Mouse (Mus musculus) layer of hippocampus, adult 2 months (tissue): ENCODE measurements at regions not wholly inside any gene's neighbourhood (a gene's known extent, or its start where the extent isn't known, plus 50 kb on each side); places are given as distances from the start of the nearest gene placed in this dataset.
A peak's percentile ranks its signal among the peaks of the same experiment; 100 is the strongest.

Experiments used
- DNase-seq, 2 experiments: peaks; one replicate each; pipeline ENCODE4 v3.0.0; 2022; ENCODE audit warnings: low spot score in 2 of 2
- H3K27ac ChIP-seq: fragments of 200-600 bp; 2 replicates; pipeline ENCODE4 v1.8.1; 2022
- H3K4me3 ChIP-seq: fragments of 200-600 bp; 2 replicates; pipeline ENCODE4 v1.8.1; 2022; ENCODE audit warnings: mild to moderate bottlenecking
- CTCF ChIP-seq: fragments of 200-600 bp; conservative IDR thresholded peaks from 2 replicates; pipeline ENCODE4 v1.8.1; 2022; ENCODE audit warnings: antibody characterized with exemption, mild to moderate bottlenecking, moderate library complexity

DNA sequence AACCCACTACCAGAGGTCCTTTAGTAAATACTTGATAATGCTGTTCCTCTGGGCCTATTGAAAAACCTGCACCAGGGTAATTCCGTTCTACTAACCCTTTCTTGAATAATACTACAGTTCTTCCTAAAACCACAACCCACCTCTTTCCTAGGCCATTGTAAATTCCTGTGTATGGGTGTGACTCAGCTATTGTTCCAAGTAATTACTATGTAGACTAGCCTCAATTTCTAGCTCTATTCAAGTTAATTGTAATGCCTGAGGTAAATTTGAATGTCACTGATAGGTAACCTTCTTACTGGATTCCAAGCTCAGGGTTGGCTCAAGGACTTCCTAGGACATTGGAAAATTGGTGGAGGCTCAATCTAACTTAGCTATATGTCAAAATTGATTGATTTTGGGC lies 185.1 kb upstream of the Slc5a7 start:
- no peak for DNase-seq
- Histone ChIP-seq H3K27ac (no peak overlapping the region), H3K4me3 (no peak overlapping the region)
- no peak for TF ChIP-seq CTCF

DNA sequence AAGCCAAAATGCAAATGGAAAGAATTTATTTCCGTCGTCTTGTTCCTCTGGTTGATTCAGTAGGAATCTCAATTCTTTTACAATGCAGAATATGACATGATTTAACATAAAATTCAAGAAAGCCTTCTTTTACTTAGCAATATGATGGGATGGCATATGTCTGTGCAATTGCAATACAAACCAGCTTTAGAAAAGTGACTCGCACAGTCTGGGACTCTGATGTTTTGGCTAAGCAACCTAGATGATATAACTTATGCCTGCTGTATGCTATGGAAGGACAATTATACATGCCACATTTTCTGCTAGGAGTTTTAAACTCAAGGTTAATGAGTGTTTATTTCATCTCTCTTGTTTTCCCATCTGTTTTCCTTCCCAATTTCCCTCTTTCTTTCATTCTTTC lies 141.1 kb upstream of the Slc5a7 start:
- no peak for TF ChIP-seq CTCF
- no peak for DNase-seq
- Histone ChIP-seq H3K4me3 (no peak overlapping the region), H3K27ac (no peak overlapping the region)

DNA sequence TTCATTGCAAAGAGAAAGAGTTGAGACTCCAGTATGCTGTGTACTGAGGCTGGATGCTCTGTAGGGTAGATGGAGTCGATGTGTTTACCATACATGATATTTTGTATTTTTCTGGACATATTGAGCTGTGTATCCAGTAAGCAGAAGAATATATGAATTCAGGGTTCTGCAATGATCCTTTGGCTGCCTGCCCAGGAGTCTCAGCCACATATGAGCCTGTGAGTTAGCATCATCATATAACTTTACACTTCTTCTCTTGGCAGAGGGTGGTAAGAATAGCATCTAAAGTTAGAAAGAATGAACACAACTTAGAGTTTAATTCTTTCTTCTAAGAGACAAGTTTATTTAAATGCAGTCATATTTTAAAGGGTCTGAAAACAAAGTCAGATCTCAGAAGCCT lies 139.6 kb upstream of the Slc5a7 start:
- no peak overlapping the region for H3K4me3 ChIP-seq
- no peak for TF ChIP-seq CTCF
- no peak overlapping the region for H3K27ac ChIP-seq
- DNase-seq = no peak

DNA sequence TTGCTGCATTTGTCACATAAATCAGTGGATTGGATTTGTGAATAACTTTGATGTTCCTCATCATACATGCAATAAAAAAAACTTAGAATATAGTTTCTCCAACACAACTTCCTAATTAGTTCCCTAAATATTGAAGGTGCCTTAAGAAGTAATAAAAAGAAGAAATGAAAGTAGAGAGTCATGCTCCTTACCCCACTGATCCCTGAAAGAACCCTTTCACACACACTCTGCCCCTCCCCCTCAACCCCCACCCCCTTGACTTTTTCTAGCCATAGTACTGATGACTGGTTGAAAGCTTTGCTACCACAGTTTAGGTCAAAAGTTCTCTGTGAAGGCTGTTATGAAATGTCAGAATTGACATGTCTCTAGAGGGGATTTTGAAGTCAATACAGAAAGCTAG lies 131.1 kb upstream of the Slc5a7 start:
- no peak for TF ChIP-seq CTCF
- Histone ChIP-seq H3K4me3 (no peak overlapping the region), H3K27ac (no peak overlapping the region)
- DNase-seq = no peak

DNA sequence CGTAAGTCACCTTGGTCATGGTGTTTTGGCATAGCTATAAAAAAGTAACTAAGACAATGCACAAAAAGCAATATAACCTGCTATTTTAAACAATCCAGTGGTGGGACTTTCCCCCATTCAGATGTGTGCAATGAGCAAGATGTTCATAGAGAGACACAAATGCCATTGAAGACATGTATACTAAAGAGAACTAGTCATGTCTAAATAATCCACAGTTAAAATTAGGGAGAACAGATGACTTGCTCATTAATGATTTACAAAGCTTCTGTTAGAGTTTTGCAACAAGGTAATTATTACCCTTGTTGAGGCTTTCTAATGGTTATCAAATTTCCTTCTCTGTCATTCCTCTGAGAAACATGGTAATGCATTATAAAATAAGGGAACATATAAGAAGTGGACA lies 115.4 kb upstream of the Slc5a7 start:
- no peak for DNase-seq
- Histone ChIP-seq H3K27ac (no peak overlapping the region), H3K4me3 (no peak overlapping the region)
- no peak for TF ChIP-seq CTCF

DNA sequence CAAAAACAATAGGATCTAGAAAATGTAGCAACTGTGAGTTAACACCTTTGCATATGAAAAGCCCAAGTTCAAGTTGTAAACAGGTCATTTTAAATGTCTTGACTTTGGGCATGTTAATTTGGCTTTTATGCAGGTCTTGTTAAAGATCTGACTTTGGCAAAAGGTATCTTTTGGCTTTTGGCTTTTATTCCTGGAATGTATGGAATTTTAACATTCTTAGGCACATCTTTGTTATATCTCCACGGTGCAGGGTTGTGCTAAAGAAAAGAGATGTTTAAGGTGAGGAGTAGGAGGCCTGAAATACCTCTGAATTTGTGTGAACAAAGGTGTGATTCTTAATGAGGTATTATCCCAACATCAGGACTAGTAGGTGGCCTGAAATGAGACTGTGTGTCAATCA lies 97.6 kb upstream of the Slc5a7 start:
- H3K4me3 ChIP-seq = no peak overlapping the region
- DNase-seq = no peak
- H3K27ac ChIP-seq = no peak overlapping the region
- TF ChIP-seq CTCF = no peak

DNA sequence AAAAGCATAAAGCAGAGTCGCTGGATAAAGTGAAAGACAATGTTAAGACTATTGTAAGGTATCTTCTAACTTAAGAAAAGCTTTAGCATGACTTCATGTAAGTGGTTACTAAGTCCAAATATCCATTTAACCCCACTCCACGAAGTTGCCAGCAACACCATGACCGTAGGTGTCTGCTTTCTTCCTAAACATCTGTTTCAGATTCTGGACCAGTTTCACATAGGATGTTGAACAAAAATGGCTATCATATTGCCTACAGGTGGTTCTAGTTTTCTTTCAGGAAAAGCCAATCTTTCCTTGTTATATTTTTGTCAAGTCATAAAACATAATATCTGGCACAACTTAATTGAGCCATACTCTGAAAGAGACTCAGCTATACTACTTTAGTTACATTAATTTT lies 78.7 kb upstream of the Slc5a7 start:
- H3K27ac ChIP-seq = no peak overlapping the region
- no peak overlapping the region for H3K4me3 ChIP-seq
- no peak for DNase-seq
- no peak for TF ChIP-seq CTCF

DNA sequence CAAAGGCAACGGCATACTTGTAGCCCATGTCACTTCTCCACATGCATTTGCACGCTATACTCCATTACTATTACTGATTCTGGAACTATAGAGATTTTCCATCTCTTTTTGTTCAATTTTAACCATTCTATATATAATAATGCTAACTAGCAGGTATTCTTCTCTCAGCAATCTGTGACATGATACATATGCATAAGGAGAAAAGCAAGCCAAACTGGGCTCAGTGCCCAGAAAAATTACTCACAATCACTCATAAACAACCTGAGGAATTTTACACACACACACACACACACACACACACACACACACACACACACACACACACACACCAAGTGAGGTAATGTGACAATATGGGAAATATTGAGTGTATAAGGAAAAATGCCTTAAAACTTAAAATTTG lies 69.8 kb upstream of the Slc5a7 start:
- Histone ChIP-seq H3K4me3 (no peak overlapping the region), H3K27ac (no peak overlapping the region)
- peak in 1 of 2 experiments; percentile 12 for DNase-seq
- no peak for TF ChIP-seq CTCF

DNA sequence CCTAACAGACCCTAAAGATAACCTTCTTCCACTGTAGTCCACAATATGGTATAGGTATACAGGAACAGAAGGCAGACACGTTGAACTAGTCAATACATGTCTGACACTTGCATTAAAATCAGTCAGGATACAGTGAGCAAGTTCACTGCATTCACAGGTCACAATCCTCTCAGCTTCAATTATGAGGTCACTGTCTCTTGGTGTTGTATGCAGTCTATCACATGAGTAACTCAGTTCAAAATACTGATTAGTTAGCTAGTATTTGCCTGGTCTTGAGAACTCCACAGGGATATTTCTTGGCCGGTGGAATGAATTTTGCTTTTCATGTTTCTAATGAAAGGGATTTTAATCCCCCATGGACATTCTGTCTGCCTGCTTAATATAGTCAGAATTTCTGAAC lies 69.1 kb upstream of the Slc5a7 start:
- H3K4me3 ChIP-seq = no peak overlapping the region
- DNase-seq = no peak
- no peak for TF ChIP-seq CTCF
- no peak overlapping the region for H3K27ac ChIP-seq

DNA sequence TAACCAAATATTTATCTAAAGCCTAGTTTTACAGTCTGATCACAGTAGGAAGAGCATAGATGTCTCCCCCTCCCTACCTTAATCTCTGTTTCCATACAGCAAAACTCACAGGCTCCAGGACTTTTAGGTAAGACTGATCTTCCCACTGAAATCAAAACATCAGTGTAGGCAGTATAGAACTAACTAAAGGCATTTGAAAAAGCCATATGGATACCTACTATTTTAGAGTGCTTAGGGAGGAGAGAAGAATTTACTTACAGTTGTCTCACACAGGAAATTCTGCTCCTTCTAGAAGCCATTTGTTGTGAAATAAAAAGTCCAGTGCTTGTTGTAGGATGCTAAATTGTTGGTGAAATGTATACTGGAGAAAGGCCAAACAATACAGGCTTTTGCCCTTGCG lies 64.2 kb upstream of the Slc5a7 start:
- no peak for DNase-seq
- Histone ChIP-seq H3K4me3 (no peak overlapping the region), H3K27ac (no peak overlapping the region)
- no peak for TF ChIP-seq CTCF

DNA sequence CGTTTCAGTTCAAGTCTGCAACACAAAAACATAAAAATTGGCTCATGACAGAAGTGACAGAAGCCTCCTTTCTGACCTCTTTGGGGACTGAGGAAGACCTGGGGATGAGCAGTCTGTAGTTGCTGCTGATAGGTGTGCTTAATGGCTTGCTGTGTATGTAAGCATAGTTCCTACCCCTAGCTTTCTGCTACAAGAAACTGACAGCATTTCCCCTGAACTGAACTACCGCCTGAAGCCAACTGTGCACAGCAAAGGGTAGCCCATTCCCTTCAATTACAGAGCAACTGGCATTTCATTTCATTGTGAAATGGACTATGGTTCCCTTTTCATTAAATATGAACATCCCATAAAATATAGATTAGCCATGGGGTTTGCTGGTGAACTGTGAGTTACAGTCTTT lies 54.2 kb upstream of the Slc5a7 start:
- Histone ChIP-seq H3K27ac (no peak overlapping the region), H3K4me3 (no peak overlapping the region)
- DNase-seq = no peak
- TF ChIP-seq CTCF = no peak

DNA sequence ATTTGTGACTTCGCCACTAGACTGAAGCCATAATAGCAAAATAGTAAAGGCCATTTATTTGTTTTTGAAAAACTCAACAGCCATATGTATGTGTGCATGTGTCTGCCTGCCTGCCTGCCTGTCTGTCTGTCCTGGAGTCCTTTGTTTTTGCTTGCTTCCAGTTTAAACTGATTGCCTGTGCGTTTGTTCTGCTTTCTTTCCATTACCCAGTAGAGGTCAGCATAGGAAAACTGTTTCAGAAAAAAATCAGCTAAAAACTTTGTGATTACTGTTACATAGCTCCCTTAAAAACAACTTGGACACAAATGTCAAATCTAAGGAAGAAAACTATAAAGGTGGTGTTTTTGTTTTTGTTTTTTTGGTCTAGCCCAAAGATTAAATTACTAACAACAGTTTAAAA lies 52.0 kb upstream of the Slc5a7 start:
- Histone ChIP-seq H3K27ac (no peak overlapping the region), H3K4me3 (no peak overlapping the region)
- DNase-seq = no peak
- TF ChIP-seq CTCF = peak; percentile 73
